Mouse (Mus musculus): ENCODE measurements around the gene Dph7. TPM values are rescaled to one million over a fixed set of nuclear protein-coding genes. Genes with fewer than 3 reads are reported as not detected.
"Not testable (repeated sequence)": the region's sequence is repeated elsewhere in the genome, so short reads cannot be mapped to it uniquely, and the experiment has no call there.

Dph7 gene
- polyA plus RNA-seq, 1 experiment from 2014 or later, result 36.6 TPM

GRCm38 (mm10) chr2:24949421-24950188 is 12.6 kb upstream of the Dph7 start, which contains the start of gene Zmynd19:
Zmynd19 (plus strand) TSS chr2:24949792.
- WGBS, result under 1% methylated on average over 92 of the region's 108 CpGs
- Histone ChIP-seq H3K4me1 (ENCODE audit: control insufficient read depth, insufficient read depth, low read length) (no peaks in the 10 kb centered on the region), H3K36me3 (ENCODE audit: control insufficient read depth, insufficient read depth, low read length) (peaks cover 13% of the 10 kb centered on the region), H3K9me3 (ENCODE audit: control insufficient read depth, low read length) (no peaks in the 10 kb centered on the region), H3K4me3 (ENCODE audit: low read depth, low read length) (peak within 1 kb of the TSS; percentile 97), H3K27me3 (ENCODE audit: control insufficient read depth, insufficient read depth, low read length) (no peaks in the 10 kb centered on the region), H3K27ac (replicated peaks; ENCODE audit: low read depth, low read length) (peak within 1 kb of the TSS; percentile 47; the same call in 1 of the 2 replicates), H3K9ac (ENCODE audit: low read length) (peak within 1 kb of the TSS; percentile 87), H3K4me2 (ENCODE audit: low read depth, severe bottlenecking) (peak within 1 kb of the TSS; percentile 78)
- ATAC-seq (ENCODE audit: insufficient number of reproducible peaks, low FRiP score, low TSS enrichment, low read depth), result peak; percentile 97
- DNase-seq (ENCODE audit: low spot score), result peak; percentile 97

- 0% methylated on average over 31 of the region's 31 CpGs for WGBS
- H3K4me3 ChIP-seq (ENCODE audit: low read depth, low read length), result peak overlapping the region; percentile 97
- peak overlapping the region; percentile 78 for H3K4me2 ChIP-seq (ENCODE audit: low read depth, severe bottlenecking)
- DNase-seq (ENCODE audit: low spot score), result peak; percentile 29
- no peak overlapping the region; the same call in 1 of the 2 replicates for H3K27ac ChIP-seq (replicated peaks; ENCODE audit: low read depth, low read length)
- H3K27me3 ChIP-seq (ENCODE audit: control insufficient read depth, insufficient read depth, low read length), result no peaks in the 10 kb centered on the region
- H3K36me3 ChIP-seq (ENCODE audit: control insufficient read depth, insufficient read depth, low read length), result peaks cover 17% of the 10 kb centered on the region
- no peaks in the 10 kb centered on the region for H3K4me1 ChIP-seq (ENCODE audit: control insufficient read depth, insufficient read depth, low read length)
- ATAC-seq (ENCODE audit: insufficient number of reproducible peaks, low FRiP score, low TSS enrichment, low read depth), result no peak
- H3K9me3 ChIP-seq (ENCODE audit: control insufficient read depth, low read length), result no peaks in the 10 kb centered on the region
- H3K9ac ChIP-seq (ENCODE audit: low read length), result peak overlapping the region; percentile 87
Observed at GRCm38 (mm10) chr2:24950189-24950535, 12.0 kb upstream of the Dph7 start.

GRCm38 (mm10) chr2:24952537-24953055 is 9.6 kb upstream of the Dph7 start:
- Histone ChIP-seq H3K4me3 (ENCODE audit: low read depth, low read length) (no peak overlapping the region), H3K27ac (replicated peaks; ENCODE audit: low read depth, low read length) (no peak overlapping the region), H3K36me3 (ENCODE audit: control insufficient read depth, insufficient read depth, low read length) (peaks cover 20% of the 10 kb centered on the region), H3K27me3 (ENCODE audit: control insufficient read depth, insufficient read depth, low read length) (no peaks in the 10 kb centered on the region), H3K9ac (ENCODE audit: low read length) (no peak overlapping the region), H3K4me1 (ENCODE audit: control insufficient read depth, insufficient read depth, low read length) (no peaks in the 10 kb centered on the region), H3K4me2 (ENCODE audit: low read depth, severe bottlenecking) (no peak overlapping the region), H3K9me3 (ENCODE audit: control insufficient read depth, low read length) (no peaks in the 10 kb centered on the region)
- 93% methylated on average over 4 of the region's 4 CpGs for WGBS
- DNase-seq (ENCODE audit: low spot score), result no peak
- ATAC-seq (ENCODE audit: insufficient number of reproducible peaks, low FRiP score, low TSS enrichment, low read depth), result no peak

GRCm38 (mm10) chr2:24960910-24961309 is 1.3 kb upstream of the Dph7 start:
- Histone ChIP-seq H3K4me1 (ENCODE audit: control insufficient read depth, insufficient read depth, low read length) (no peaks in the 10 kb centered on the region), H3K27ac (replicated peaks; ENCODE audit: low read depth, low read length) (no peak overlapping the region), H3K4me2 (ENCODE audit: low read depth, severe bottlenecking) (no peak overlapping the region), H3K4me3 (ENCODE audit: low read depth, low read length) (no peak overlapping the region), H3K9ac (ENCODE audit: low read length) (no peak overlapping the region), H3K36me3 (ENCODE audit: control insufficient read depth, insufficient read depth, low read length) (peaks cover 5% of the 10 kb centered on the region; the same call in 1 of the 2 replicates), H3K27me3 (ENCODE audit: control insufficient read depth, insufficient read depth, low read length) (no peaks in the 10 kb centered on the region), H3K9me3 (ENCODE audit: control insufficient read depth, low read length) (no peaks in the 10 kb centered on the region)
- peak; percentile 38 for DNase-seq (ENCODE audit: low spot score)
- 36% methylated on average over 3 of the region's 3 CpGs for WGBS
- no peak for ATAC-seq (ENCODE audit: insufficient number of reproducible peaks, low FRiP score, low TSS enrichment, low read depth)

- DNase-seq (ENCODE audit: low spot score) (no peak), ATAC-seq (ENCODE audit: insufficient number of reproducible peaks, low FRiP score, low TSS enrichment, low read depth) (no peak)
- no peak overlapping the region for H3K27ac ChIP-seq (replicated peaks; ENCODE audit: low read depth, low read length)
- peaks cover 16% of the 10 kb centered on the region for H3K36me3 ChIP-seq (ENCODE audit: control insufficient read depth, insufficient read depth, low read length)
- H3K9ac ChIP-seq (ENCODE audit: low read length), result no peak overlapping the region
- H3K27me3 ChIP-seq (ENCODE audit: control insufficient read depth, insufficient read depth, low read length), result no peaks in the 10 kb centered on the region
- H3K9me3 ChIP-seq (ENCODE audit: control insufficient read depth, low read length), result no peaks in the 10 kb centered on the region
- no peak overlapping the region for H3K4me3 ChIP-seq (ENCODE audit: low read depth, low read length)
- H3K4me1 ChIP-seq (ENCODE audit: control insufficient read depth, insufficient read depth, low read length), result no peaks in the 10 kb centered on the region
- WGBS, result 85% methylated on average over 4 of the region's 4 CpGs
- H3K4me2 ChIP-seq (ENCODE audit: low read depth, severe bottlenecking), result no peak overlapping the region
Observed at GRCm38 (mm10) chr2:24970386-24970785, 8.2 kb downstream of the Dph7 start.

GRCm38 (mm10) chr2:24974452-24974851 is 12.3 kb downstream of the Dph7 start:
- not testable (repeated sequence) for H3K27ac ChIP-seq (replicated peaks; ENCODE audit: low read depth, low read length); H3K36me3 ChIP-seq (ENCODE audit: control insufficient read depth, insufficient read depth, low read length); DNase-seq (ENCODE audit: low spot score); H3K4me1 ChIP-seq (ENCODE audit: control insufficient read depth, insufficient read depth, low read length); H3K9me3 ChIP-seq (ENCODE audit: control insufficient read depth, low read length); ATAC-seq (ENCODE audit: insufficient number of reproducible peaks, low FRiP score, low TSS enrichment, low read depth); H3K27me3 ChIP-seq (ENCODE audit: control insufficient read depth, insufficient read depth, low read length)
- Histone ChIP-seq H3K4me3 (ENCODE audit: low read depth, low read length) (peak overlapping the region; percentile 77), H3K9ac (ENCODE audit: low read length) (peak overlapping the region; percentile 67), H3K4me2 (ENCODE audit: low read depth, severe bottlenecking) (peak overlapping the region; percentile 90)
- WGBS, result 1% methylated on average over 17 of the region's 17 CpGs

GRCm38 (mm10) chr2:24974906-24975703 is 12.9 kb downstream of the Dph7 start, which contains the start of gene Mrpl41:
Mrpl41 (minus strand) TSS chr2:24975098.
- Histone ChIP-seq H3K9ac (ENCODE audit: low read length) (peak within 1 kb of the TSS; percentile 67), H3K9me3 (ENCODE audit: control insufficient read depth, low read length) (no peaks in the 10 kb centered on the region), H3K27ac (replicated peaks; ENCODE audit: low read depth, low read length) (peak within 1 kb of the TSS; percentile 75), H3K4me1 (ENCODE audit: control insufficient read depth, insufficient read depth, low read length) (peaks cover 7% of the 10 kb centered on the region; the same call in 1 of the 2 replicates), H3K4me3 (ENCODE audit: low read depth, low read length) (peak within 1 kb of the TSS; percentile 77), H3K27me3 (ENCODE audit: control insufficient read depth, insufficient read depth, low read length) (no peaks in the 10 kb centered on the region), H3K36me3 (ENCODE audit: control insufficient read depth, insufficient read depth, low read length) (peaks cover 2% of the 10 kb centered on the region), H3K4me2 (ENCODE audit: low read depth, severe bottlenecking) (peak within 1 kb of the TSS; percentile 90)
- ATAC-seq (ENCODE audit: insufficient number of reproducible peaks, low FRiP score, low TSS enrichment, low read depth) (peak; percentile 99), DNase-seq (ENCODE audit: low spot score) (peak; percentile 97)
- WGBS, result 0% methylated on average over 64 of the region's 64 CpGs

- peak within 1 kb of the TSS; percentile 90 for H3K4me2 ChIP-seq (ENCODE audit: low read depth, severe bottlenecking)
- WGBS, result 1% methylated on average over 16 of the region's 16 CpGs
Observed at GRCm38 (mm10) chr2:24975704-24976297, 13.6 kb downstream of the Dph7 start, which contains the start of gene Pnpla7. Pnpla7 (plus strand) TSS chr2:24976033.

More at GRCm38 (mm10) chr2:24975704-24976297, 13.6 kb downstream of the Dph7 start, which contains the start of gene Pnpla7:
- Histone ChIP-seq H3K4me1 (ENCODE audit: control insufficient read depth, insufficient read depth, low read length) (peaks cover 7% of the 10 kb centered on the region; the same call in 1 of the 2 replicates), H3K27me3 (ENCODE audit: control insufficient read depth, insufficient read depth, low read length) (no peaks in the 10 kb centered on the region), H3K36me3 (ENCODE audit: control insufficient read depth, insufficient read depth, low read length) (peaks cover 2% of the 10 kb centered on the region; the same call in 1 of the 2 replicates), H3K9me3 (ENCODE audit: control insufficient read depth, low read length) (no peaks in the 10 kb centered on the region), H3K9ac (ENCODE audit: low read length) (peak within 1 kb of the TSS; percentile 67), H3K4me3 (ENCODE audit: low read depth, low read length) (peak within 1 kb of the TSS; percentile 77), H3K27ac (replicated peaks; ENCODE audit: low read depth, low read length) (peak within 1 kb of the TSS; percentile 75)
- peak; percentile 77 for DNase-seq (ENCODE audit: low spot score)
- peak; percentile 64 for ATAC-seq (ENCODE audit: insufficient number of reproducible peaks, low FRiP score, low TSS enrichment, low read depth)
